Mouse (Mus musculus) hindbrain, embryonic 10.5 days (tissue): ENCODE data around the gene Gm28374. TPM values are rescaled to one million over a fixed set of nuclear protein-coding genes. Genes with fewer than 3 reads are reported as not detected.
"Not testable (repeated sequence)": the region's sequence is repeated elsewhere in the genome, so short reads cannot be mapped to it uniquely, and the experiment has no call there.

Experiments
- DNase-seq: peaks from one replicate; pipeline ENCODE4 v3.0.0-alpha.2; 2017; ENCODE audit warnings: low spot score
- H3K27ac ChIP-seq: fragments of 300-500 bp; sonication (generic); 2 replicates; pipeline ENCODE4 v1.5.1; 2016; ENCODE audit warnings: mild to moderate bottlenecking, moderate library complexity
- H3K27me3 ChIP-seq: fragments of 300-500 bp; sonication (generic); 2 replicates; pipeline ENCODE4 v1.6.1; 2016; ENCODE audit warnings: mild to moderate bottlenecking; ENCODE audit not compliant: poor library complexity, insufficient read depth, severe bottlenecking
- H3K36me3 ChIP-seq: fragments of 300-500 bp; sonication (generic); 2 replicates; pipeline ENCODE4 v1.6.1; 2016; ENCODE audit warnings: mild to moderate bottlenecking, moderate library complexity
- H3K4me1 ChIP-seq: fragments of 300-500 bp; sonication (generic); replicated peaks from 2 replicates; pipeline ENCODE4 v1.6.1; 2016; ENCODE audit warnings: mild to moderate bottlenecking
- H3K4me3 ChIP-seq: fragments of 300-500 bp; sonication (generic); 2 replicates; pipeline ENCODE4 v1.5.1; 2016; ENCODE audit warnings: mild to moderate bottlenecking, moderate library complexity
- H3K9me3 ChIP-seq: fragments of 300-500 bp; sonication (generic); 2 replicates; pipeline ENCODE4 v1.6.1; 2016; ENCODE audit warnings: mild to moderate bottlenecking, moderate library complexity
- WGBS: fragments of 180-500 bp; shearing (Covaris S2); methylation state at CpG from one replicate; pipeline ENCODE4 v1.1.7; 2016; 5-methylcytosine and 5-hydroxymethylcytosine counted together
- polyA plus RNA-seq: library from polyadenylated mRNA; unstranded; fragments of >200 nt; fragmentation: Nextera tagmentation; extraction: Ambion mirVana; gene quantifications from 2 replicates; pipeline ENCODE4 v1.2.1, GENCODE M21; 2016

The Gm28374 gene
- polyA plus RNA-seq, 1 experiment from 2014 or later: 2.6 TPM

GRCm38 (mm10) chr19:6045366-6046293 lies 36.4 kb downstream of the Gm28374 start:
- peak overlapping the region; percentile 92 for H3K4me3 ChIP-seq
- DNase-seq: no peak
- no peaks in the 10 kb centered on the region for H3K9me3 ChIP-seq
- 24% methylated on average over 20 of the region's 20 CpGs for WGBS
- H3K4me1 ChIP-seq: peaks cover 41% of the 10 kb centered on the region
- peaks cover 33% of the 10 kb centered on the region for H3K36me3 ChIP-seq
- H3K27me3 ChIP-seq: no peaks in the 10 kb centered on the region
- H3K27ac ChIP-seq: peak overlapping the region; percentile 99

GRCm38 (mm10) chr19:6044102-6044501 lies 38.0 kb downstream of the Gm28374 start:
- Histone ChIP-seq H3K36me3 (peaks cover 18% of the 10 kb centered on the region), H3K4me1 (peaks cover 41% of the 10 kb centered on the region)
- not testable (repeated sequence) for H3K4me3 ChIP-seq, H3K9me3 ChIP-seq, H3K27me3 ChIP-seq, H3K27ac ChIP-seq, DNase-seq
- WGBS: 75% methylated on average over 4 of the region's 4 CpGs

DNA sequence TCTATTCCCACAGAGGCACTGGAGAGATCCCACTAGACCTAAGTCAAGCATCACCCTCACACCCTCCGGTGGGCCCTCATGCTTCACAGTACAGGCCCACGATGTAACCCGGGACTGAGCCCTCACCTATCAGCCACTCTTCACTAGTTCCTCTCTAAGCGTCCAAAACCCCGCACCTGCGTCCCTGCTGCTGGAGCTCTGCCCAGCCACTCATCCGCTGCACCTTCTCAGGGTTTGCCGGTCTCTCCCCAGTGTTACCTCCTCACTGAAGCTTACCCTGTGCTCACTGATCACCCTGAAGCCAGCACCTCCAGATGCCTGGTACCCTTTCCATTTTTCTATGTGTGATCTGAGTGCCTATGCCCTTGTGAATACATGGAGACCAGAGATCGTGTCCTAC lies 39.8 kb downstream of the Gm28374 start:
- no peaks in the 10 kb centered on the region for H3K9me3 ChIP-seq
- no peak for DNase-seq
- H3K4me1 ChIP-seq: peaks cover 24% of the 10 kb centered on the region
- peaks cover 4% of the 10 kb centered on the region; the same call in 1 of the 2 replicates for H3K36me3 ChIP-seq
- H3K27me3 ChIP-seq: no peaks in the 10 kb centered on the region
- peak overlapping the region; percentile 56; the same call in 1 of the 2 replicates for H3K27ac ChIP-seq
- H3K4me3 ChIP-seq: no peak overlapping the region
- 81% methylated on average over 9 of the region's 9 CpGs for WGBS

DNA sequence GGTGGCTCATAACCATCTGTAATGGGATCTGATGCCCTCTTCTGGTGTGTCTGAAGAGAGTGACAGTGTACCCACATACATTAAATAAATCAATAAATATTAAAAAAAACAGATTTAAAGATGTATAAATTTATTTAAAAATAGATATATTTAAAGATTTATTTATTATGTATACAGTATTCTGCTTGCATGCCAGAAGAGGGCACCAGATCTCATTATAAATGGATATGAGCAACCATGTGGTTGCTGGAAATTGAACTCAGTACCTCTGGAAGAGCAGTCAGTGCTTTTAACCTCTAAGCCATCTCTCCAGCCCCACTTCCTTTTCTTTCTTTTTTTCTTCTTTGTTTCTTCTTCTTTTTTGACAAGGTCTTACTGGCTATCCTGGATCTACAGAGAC lies 42.1 kb downstream of the Gm28374 start:
- H3K27ac ChIP-seq: no peak overlapping the region
- H3K4me3 ChIP-seq: no peak overlapping the region
- H3K27me3 ChIP-seq: no peaks in the 10 kb centered on the region
- no peak for DNase-seq
- H3K36me3 ChIP-seq: peaks cover 4% of the 10 kb centered on the region; the same call in 1 of the 2 replicates
- peaks cover 12% of the 10 kb centered on the region; the same call in 1 of the 2 replicates for H3K4me1 ChIP-seq
- no peaks in the 10 kb centered on the region for H3K9me3 ChIP-seq

- Histone ChIP-seq H3K27me3 (no peaks in the 10 kb centered on the region), H3K4me1 (peaks cover 11% of the 10 kb centered on the region; the same call in 1 of the 2 replicates), H3K36me3 (no peaks in the 10 kb centered on the region), H3K27ac (no peak overlapping the region), H3K4me3 (no peak overlapping the region), H3K9me3 (no peaks in the 10 kb centered on the region)
- DNase-seq: no peak
- 82% methylated on average over 7 of the region's 7 CpGs for WGBS
Observed at GRCm38 (mm10) chr19:6038326-6038725, 43.7 kb downstream of the Gm28374 start.

DNA sequence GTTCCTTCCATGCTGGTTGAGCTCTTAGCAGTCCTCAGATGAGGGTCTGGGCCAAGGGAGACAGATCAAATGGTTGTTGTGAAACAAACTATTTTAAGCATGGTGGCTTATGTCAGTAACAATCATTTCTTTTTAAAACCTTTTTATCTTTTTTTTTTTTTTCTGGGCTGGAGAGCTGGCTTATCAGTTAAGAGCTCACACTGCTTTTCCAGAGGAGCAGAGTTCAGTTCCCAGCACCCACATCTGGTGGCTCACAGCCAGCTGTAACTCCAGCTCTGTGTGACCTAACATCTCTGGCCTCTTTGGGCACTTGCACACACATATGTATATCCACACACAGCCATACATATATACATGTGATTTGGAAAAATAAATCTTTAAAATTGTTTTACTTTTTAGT lies 44.4 kb downstream of the Gm28374 start:
- H3K4me3 ChIP-seq: no peak overlapping the region
- H3K27me3 ChIP-seq: no peaks in the 10 kb centered on the region
- no peak overlapping the region for H3K27ac ChIP-seq
- no peaks in the 10 kb centered on the region for H3K36me3 ChIP-seq
- H3K4me1 ChIP-seq: peaks cover 11% of the 10 kb centered on the region; the same call in 1 of the 2 replicates
- H3K9me3 ChIP-seq: no peaks in the 10 kb centered on the region
- DNase-seq: no peak

GRCm38 (mm10) chr19:6035966-6036585 lies 46.0 kb downstream of the Gm28374 start:
- H3K9me3 ChIP-seq: no peaks in the 10 kb centered on the region
- DNase-seq: no peak
- no peaks in the 10 kb centered on the region for H3K4me1 ChIP-seq
- 78% methylated on average over 9 of the region's 9 CpGs for WGBS
- H3K36me3 ChIP-seq: no peaks in the 10 kb centered on the region
- H3K4me3 ChIP-seq: no peak overlapping the region
- no peak overlapping the region for H3K27ac ChIP-seq
- no peaks in the 10 kb centered on the region for H3K27me3 ChIP-seq

- Histone ChIP-seq H3K27ac (no peak overlapping the region), H3K4me1 (no peaks in the 10 kb centered on the region), H3K9me3 (no peaks in the 10 kb centered on the region), H3K27me3 (no peaks in the 10 kb centered on the region), H3K36me3 (no peaks in the 10 kb centered on the region), H3K4me3 (no peak overlapping the region)
- 74% methylated on average over 14 of the region's 14 CpGs for WGBS
- no peak for DNase-seq
Observed at GRCm38 (mm10) chr19:6030520-6031280, 51.4 kb downstream of the Gm28374 start.

DNA sequence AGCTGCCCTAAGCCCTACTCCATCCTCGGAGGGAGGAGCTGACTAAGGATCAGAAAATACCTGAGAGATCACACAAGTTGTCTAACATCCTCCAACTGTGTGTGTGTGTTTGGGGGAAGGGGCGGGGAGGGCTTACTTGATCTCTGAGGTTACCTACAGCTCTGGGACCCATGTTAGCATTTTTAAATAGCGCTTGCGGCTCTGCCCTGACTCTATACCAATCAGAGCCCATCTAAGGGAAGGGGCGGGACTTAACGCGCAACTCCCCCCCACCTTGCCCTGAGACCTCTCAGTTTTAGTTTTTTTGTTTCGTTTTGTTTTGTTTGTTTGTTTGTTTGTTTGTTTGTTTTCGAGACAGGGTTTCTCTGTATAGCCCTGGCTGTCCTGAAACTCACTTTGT lies 52.6 kb downstream of the Gm28374 start:
- Histone ChIP-seq H3K27me3 (no peaks in the 10 kb centered on the region), H3K4me1 (no peaks in the 10 kb centered on the region), H3K9me3 (no peaks in the 10 kb centered on the region), H3K4me3 (no peak overlapping the region), H3K27ac (no peak overlapping the region), H3K36me3 (no peaks in the 10 kb centered on the region)
- no peak for DNase-seq
- WGBS: 79% methylated on average over 9 of the region's 9 CpGs

- WGBS: 91% methylated on average over 6 of the region's 6 CpGs
- DNase-seq: no peak
Observed at GRCm38 (mm10) chr19:6028991-6029390, 53.1 kb downstream of the Gm28374 start.

More at GRCm38 (mm10) chr19:6028991-6029390, 53.1 kb downstream of the Gm28374 start:
- Histone ChIP-seq H3K9me3 (no peaks in the 10 kb centered on the region), H3K36me3 (no peaks in the 10 kb centered on the region), H3K27me3 (no peaks in the 10 kb centered on the region), H3K4me3 (no peak overlapping the region), H3K4me1 (no peaks in the 10 kb centered on the region), H3K27ac (no peak overlapping the region)
